Mouse (Mus musculus) intestine, embryonic 16.5 days (tissue): ENCODE measurements at regions not wholly inside any gene's neighbourhood (a gene's known extent, or its start where the extent isn't known, plus 50 kb on each side); places are given as distances from the start of the nearest gene placed in this dataset.
A peak's percentile ranks its signal among the peaks of the same experiment; 100 is the strongest.

Experiments
- ATAC-seq: fragments of 200-750 bp; cut with Nextera tagmentation; 2 replicates; pipeline ENCODE4 v1.8.0; 2017; ENCODE audit warnings: moderate TSS enrichment, moderate library complexity
- H3K27ac ChIP-seq: fragments of 300-500 bp; sonication (generic); 2 replicates; pipeline ENCODE4 v1.5.1; 2014; ENCODE audit warnings: mild to moderate bottlenecking, low read length
- H3K27me3 ChIP-seq: fragments of 300-500 bp; sonication (generic); replicated peaks from 2 replicates; pipeline ENCODE4 v1.6.1; 2014; ENCODE audit warnings: low read length, control low read depth, mixed read lengths; ENCODE audit not compliant: control insufficient read depth, insufficient read depth
- H3K36me3 ChIP-seq: fragments of 300-500 bp; sonication (generic); 2 replicates; pipeline ENCODE4 v1.6.1; 2014; ENCODE audit warnings: low read length, control low read depth; ENCODE audit not compliant: control insufficient read depth, insufficient read depth
- H3K4me1 ChIP-seq: fragments of 300-500 bp; sonication (generic); 2 replicates; pipeline ENCODE4 v1.6.1; 2014; ENCODE audit warnings: low read length, control low read depth, mixed read lengths; ENCODE audit not compliant: control insufficient read depth, insufficient read depth
- H3K4me2 ChIP-seq: fragments of 300-500 bp; sonication (generic); 2 replicates; pipeline ENCODE4 v1.6.1; 2014; ENCODE audit warnings: low read depth, low read length, control low read depth
- H3K4me3 ChIP-seq: fragments of 300-500 bp; sonication (generic); 2 replicates; pipeline ENCODE4 v1.5.1; 2014; ENCODE audit warnings: mild to moderate bottlenecking, low read length
- H3K9ac ChIP-seq: fragments of 300-500 bp; sonication (generic); 2 replicates; pipeline ENCODE4 v1.6.1; 2014; ENCODE audit warnings: low read depth, low read length
- H3K9me3 ChIP-seq: fragments of 300-500 bp; sonication (generic); 2 replicates; pipeline ENCODE4 v1.6.1; 2016; ENCODE audit warnings: low read length, control low read depth; ENCODE audit not compliant: control insufficient read depth
- WGBS: fragments of 180-500 bp; shearing (Covaris S2); extraction: QIAGEN DNeasy Blood & Tissue Kit; methylation state at CpG from one replicate; pipeline ENCODE4 v1.1.7; 2014; 5-methylcytosine and 5-hydroxymethylcytosine counted together

DNA sequence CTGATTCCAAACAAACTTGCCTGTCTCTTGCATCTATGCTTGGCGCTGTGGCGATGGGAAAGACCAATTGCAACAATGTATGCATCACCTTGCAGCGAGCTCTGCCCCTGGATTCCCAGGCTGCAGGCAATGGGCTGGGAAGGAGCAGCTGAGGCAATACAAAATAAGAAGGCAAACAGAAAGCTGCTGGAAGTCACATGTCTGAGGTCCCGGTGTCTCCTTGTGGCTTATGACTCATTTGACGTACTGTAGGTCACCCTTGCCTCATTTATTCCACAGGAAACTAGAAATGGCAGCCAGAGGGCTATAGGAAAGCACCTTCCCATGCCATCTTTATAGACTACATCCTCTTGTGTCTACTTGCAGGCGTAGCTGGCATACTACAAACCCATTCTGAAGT, 140.9 kb downstream of the Chic2 start:
- no peaks in the 10 kb centered on the region for H3K27me3 ChIP-seq
- H3K9ac ChIP-seq, result no peak overlapping the region
- ATAC-seq, result no peak
- no peaks in the 10 kb centered on the region for H3K4me1 ChIP-seq
- H3K4me3 ChIP-seq, result no peak overlapping the region
- 86% methylated on average over 6 of the region's 6 CpGs for WGBS
- no peak overlapping the region for H3K4me2 ChIP-seq
- no peaks in the 10 kb centered on the region for H3K9me3 ChIP-seq
- H3K27ac ChIP-seq, result no peak overlapping the region
- no peaks in the 10 kb centered on the region for H3K36me3 ChIP-seq

DNA sequence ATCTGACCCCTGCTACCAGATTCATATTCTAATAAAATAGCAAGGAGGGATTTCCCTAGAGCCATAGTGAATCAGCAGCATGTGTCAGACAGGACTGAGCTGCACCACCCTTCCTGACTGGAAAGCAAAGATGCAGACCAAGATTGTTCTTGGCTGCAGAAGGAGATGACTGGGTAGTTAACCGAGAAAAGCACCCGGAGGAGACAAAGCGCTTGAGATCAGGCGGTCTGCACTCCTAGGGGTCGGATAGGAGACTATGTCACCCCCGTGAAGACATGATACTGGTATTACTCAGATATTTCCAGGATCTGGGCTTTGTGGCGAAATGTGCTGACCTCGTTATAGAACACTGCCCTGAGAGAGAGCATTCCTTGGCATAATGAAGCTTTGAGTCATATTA, 147.4 kb downstream of the Chic2 start:
- Histone ChIP-seq H3K36me3 (no peaks in the 10 kb centered on the region), H3K9me3 (no peaks in the 10 kb centered on the region), H3K9ac (no peak overlapping the region), H3K4me1 (no peaks in the 10 kb centered on the region), H3K4me2 (no peak overlapping the region), H3K27ac (no peak overlapping the region), H3K4me3 (no peak overlapping the region), H3K27me3 (0 out of 2 replicates have a peak, but pooled peaks cover 2% of the 10 kb centered on the region)
- 91% methylated on average over 8 of the region's 8 CpGs for WGBS
- no peak for ATAC-seq

GRCm38 (mm10) chr5:74893276-74893675, 151.3 kb downstream of the Chic2 start:
- H3K27me3 ChIP-seq, result 0 out of 2 replicates have a peak, but pooled peaks cover 2% of the 10 kb centered on the region
- WGBS, result 51% methylated on average over 5 of the region's 5 CpGs
- no peak overlapping the region for H3K9ac ChIP-seq
- H3K4me2 ChIP-seq, result no peak overlapping the region
- no peaks in the 10 kb centered on the region for H3K9me3 ChIP-seq
- ATAC-seq, result no peak
- H3K27ac ChIP-seq, result no peak overlapping the region
- H3K36me3 ChIP-seq, result no peaks in the 10 kb centered on the region
- H3K4me3 ChIP-seq, result no peak overlapping the region
- no peaks in the 10 kb centered on the region for H3K4me1 ChIP-seq

DNA sequence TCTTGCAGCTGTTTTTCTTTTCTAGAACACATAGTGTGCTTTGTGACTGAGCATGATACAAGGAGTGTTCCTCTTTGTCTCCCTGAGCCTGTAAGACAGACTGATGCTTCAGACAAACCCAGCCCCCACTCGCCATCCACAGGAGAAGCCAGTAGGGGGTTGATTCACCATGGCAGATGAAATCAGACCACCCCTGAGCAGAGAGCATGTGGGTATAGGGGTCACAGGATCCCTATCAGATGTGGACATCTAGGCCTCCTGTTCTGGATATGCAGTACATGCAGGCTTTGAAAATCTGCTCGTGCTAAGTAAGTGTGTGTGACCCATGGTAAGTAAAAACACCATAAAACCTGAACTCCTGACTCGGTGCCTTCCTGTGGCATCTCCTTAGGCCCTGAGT, 153.0 kb downstream of the Chic2 start:
- 0 out of 2 replicates have a peak, but pooled peaks cover 2% of the 10 kb centered on the region for H3K27me3 ChIP-seq
- H3K36me3 ChIP-seq, result no peaks in the 10 kb centered on the region
- H3K4me1 ChIP-seq, result no peaks in the 10 kb centered on the region
- no peak for ATAC-seq
- 54% methylated on average over 3 of the region's 3 CpGs for WGBS
- no peak overlapping the region for H3K27ac ChIP-seq
- no peak overlapping the region for H3K4me3 ChIP-seq
- no peak overlapping the region for H3K4me2 ChIP-seq
- no peak overlapping the region for H3K9ac ChIP-seq
- H3K9me3 ChIP-seq, result no peaks in the 10 kb centered on the region

DNA sequence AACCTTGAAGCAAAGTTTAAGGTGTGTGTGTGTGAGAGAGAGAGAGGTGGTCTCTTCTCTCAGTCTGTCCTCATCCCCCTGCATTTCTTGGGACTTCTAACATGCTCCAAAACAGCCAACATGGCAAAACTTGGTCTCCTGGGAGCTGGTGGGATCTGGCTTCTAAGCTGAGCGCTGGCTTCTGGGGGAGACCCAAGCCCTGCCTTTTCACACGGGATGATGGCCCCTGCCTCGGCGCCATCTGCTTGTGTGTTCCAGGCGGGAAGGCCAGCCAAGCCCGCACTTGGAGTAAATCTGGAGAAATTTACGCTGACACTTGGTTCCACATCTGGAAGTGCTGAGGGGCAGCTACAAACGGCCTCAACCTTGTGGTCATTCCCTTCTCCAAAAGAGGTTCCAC, 155.6 kb downstream of the Chic2 start:
- Histone ChIP-seq H3K27ac (no peak overlapping the region), H3K9ac (no peak overlapping the region), H3K9me3 (no peaks in the 10 kb centered on the region), H3K4me1 (no peaks in the 10 kb centered on the region), H3K27me3 (no peaks in the 10 kb centered on the region), H3K4me3 (no peak overlapping the region), H3K36me3 (no peaks in the 10 kb centered on the region), H3K4me2 (no peak overlapping the region)
- WGBS, result 63% methylated on average over 8 of the region's 8 CpGs
- no peak for ATAC-seq

DNA sequence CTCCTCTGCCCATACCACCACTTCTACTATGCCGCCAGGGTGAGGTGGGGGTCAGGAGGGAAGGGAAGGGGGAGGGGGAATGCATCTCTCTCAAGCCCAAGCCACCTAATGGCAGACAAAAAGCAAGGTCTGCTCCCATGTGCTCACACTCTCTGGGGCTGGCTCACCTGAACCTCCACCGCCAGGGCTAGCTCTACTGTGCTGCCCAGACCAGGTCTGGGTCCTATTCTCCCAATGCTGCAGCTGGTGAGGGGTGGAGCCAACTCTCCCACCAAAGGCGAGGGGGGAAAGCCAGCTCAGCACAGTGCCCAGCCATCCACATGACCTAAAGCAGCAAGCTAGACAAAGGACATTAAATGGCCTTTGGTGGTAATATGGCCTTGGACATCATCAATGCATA, 158.6 kb downstream of the Chic2 start:
- no peaks in the 10 kb centered on the region for H3K27me3 ChIP-seq
- H3K4me2 ChIP-seq, result no peak overlapping the region
- WGBS, result 86% methylated on average over 3 of the region's 3 CpGs
- no peaks in the 10 kb centered on the region for H3K36me3 ChIP-seq
- no peaks in the 10 kb centered on the region for H3K4me1 ChIP-seq
- ATAC-seq, result no peak
- H3K9me3 ChIP-seq, result no peaks in the 10 kb centered on the region
- no peak overlapping the region for H3K4me3 ChIP-seq
- no peak overlapping the region for H3K27ac ChIP-seq
- no peak overlapping the region for H3K9ac ChIP-seq

DNA sequence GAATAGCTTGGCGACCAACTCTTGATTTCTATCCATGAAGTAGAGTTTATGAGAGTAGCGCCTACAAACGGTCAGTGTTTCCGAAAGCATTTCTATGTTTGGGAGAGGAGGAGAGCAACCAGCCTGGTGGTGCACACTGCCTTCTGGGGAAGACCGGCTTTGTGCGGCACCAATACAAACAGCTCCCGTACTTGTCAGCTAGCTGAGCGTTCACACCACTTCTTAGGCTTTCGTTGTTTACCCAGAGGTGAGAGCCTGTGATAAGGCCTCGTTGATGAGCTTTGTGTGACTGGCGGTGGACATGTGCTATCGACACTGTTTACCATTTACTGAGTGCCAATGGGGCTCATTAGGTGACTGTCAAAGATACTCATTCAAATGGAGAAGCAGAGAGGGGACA, 162.0 kb downstream of the Chic2 start:
- Histone ChIP-seq H3K4me1 (peaks cover 5% of the 10 kb centered on the region; the same call in 1 of the 2 replicates), H3K36me3 (no peaks in the 10 kb centered on the region), H3K27ac (no peak overlapping the region), H3K4me3 (no peak overlapping the region), H3K27me3 (no peaks in the 10 kb centered on the region), H3K9ac (no peak overlapping the region), H3K4me2 (no peak overlapping the region), H3K9me3 (no peaks in the 10 kb centered on the region)
- 58% methylated on average over 12 of the region's 12 CpGs for WGBS
- ATAC-seq, result no peak

GRCm38 (mm10) chr5:74880669-74881226, 163.8 kb downstream of the Chic2 start:
- Histone ChIP-seq H3K4me2 (no peak overlapping the region), H3K27me3 (no peaks in the 10 kb centered on the region), H3K36me3 (no peaks in the 10 kb centered on the region), H3K27ac (peak overlapping the region; percentile 22; the same call in 1 of the 2 replicates), H3K4me3 (no peak overlapping the region), H3K9me3 (no peaks in the 10 kb centered on the region), H3K4me1 (peaks cover 7% of the 10 kb centered on the region; the same call in 1 of the 2 replicates), H3K9ac (no peak overlapping the region)
- ATAC-seq, result peak; percentile 53; the same call in 1 of the 2 replicates
- WGBS, result 46% methylated on average over 10 of the region's 10 CpGs

DNA sequence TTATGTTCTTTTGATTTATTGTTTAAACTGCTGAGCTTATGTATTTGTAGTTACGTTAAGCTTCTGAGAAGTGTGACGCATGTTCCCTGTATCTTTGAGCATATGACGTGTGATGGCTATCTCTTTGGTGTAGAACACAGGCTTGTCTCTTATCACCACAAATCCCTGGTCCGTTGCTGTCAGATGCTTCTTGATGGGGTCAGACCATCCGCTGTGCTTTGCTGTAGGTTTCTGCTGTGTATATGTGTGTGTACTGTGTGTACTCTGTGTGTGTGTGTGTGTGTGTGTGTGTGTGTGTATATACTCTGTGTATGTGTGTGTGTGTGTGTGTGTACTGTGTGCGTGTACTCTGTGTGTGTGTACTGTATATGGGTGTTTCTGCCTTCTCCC, 164.5 kb downstream of the Chic2 start:
- Histone ChIP-seq H3K9me3 (no peaks in the 10 kb centered on the region), H3K36me3 (no peaks in the 10 kb centered on the region), H3K4me1 (peaks cover 7% of the 10 kb centered on the region; the same call in 1 of the 2 replicates), H3K4me3 (no peak overlapping the region), H3K27ac (no peak overlapping the region), H3K4me2 (no peak overlapping the region), H3K27me3 (no peaks in the 10 kb centered on the region), H3K9ac (no peak overlapping the region)
- ATAC-seq, result no peak
- WGBS, result 79% methylated on average over 6 of the region's 6 CpGs
